Mouse (Mus musculus) heart, embryonic 12.5 days (tissue): ENCODE measurements at regions not wholly inside any gene's neighbourhood (a gene's known extent, or its start where the extent isn't known, plus 50 kb on each side); places are given as distances from the start of the nearest gene placed in this dataset.

Experiments used
- ATAC-seq: fragments of 200-750 bp; cut with Nextera tagmentation; 2 replicates; pipeline ENCODE4 v1.8.0; 2017; ENCODE audit warnings: moderate TSS enrichment, moderate library complexity; ENCODE audit not compliant: insufficient number of reproducible peaks, low FRiP score
- H3K27ac ChIP-seq: fragments of 300-500 bp; sonication (generic); 2 replicates; pipeline ENCODE4 v1.5.1; 2016; ENCODE audit warnings: mild to moderate bottlenecking, moderate library complexity; ENCODE audit not compliant: poor library complexity, severe bottlenecking
- H3K27me3 ChIP-seq: fragments of 300-500 bp; sonication (generic); replicated peaks from 2 replicates; pipeline ENCODE4 v1.6.1; 2016; ENCODE audit warnings: mild to moderate bottlenecking, moderate library complexity
- H3K36me3 ChIP-seq: fragments of 300-500 bp; sonication (generic); 2 replicates; pipeline ENCODE4 v1.6.1; 2016; ENCODE audit warnings: mild to moderate bottlenecking, moderate library complexity
- H3K4me1 ChIP-seq: fragments of 300-500 bp; sonication (generic); replicated peaks from 2 replicates; pipeline ENCODE4 v1.6.1; 2016; ENCODE audit warnings: mild to moderate bottlenecking
- H3K4me2 ChIP-seq: fragments of 300-500 bp; sonication (generic); 2 replicates; pipeline ENCODE4 v1.6.1; 2016; ENCODE audit warnings: mild to moderate bottlenecking, moderate library complexity
- H3K4me3 ChIP-seq: fragments of 300-500 bp; sonication (generic); 2 replicates; pipeline ENCODE4 v1.5.1; 2016; ENCODE audit warnings: mild to moderate bottlenecking
- H3K9ac ChIP-seq: fragments of 300-500 bp; sonication (generic); 2 replicates; pipeline ENCODE4 v1.6.1; 2016; ENCODE audit warnings: mild to moderate bottlenecking, moderate library complexity
- H3K9me3 ChIP-seq: fragments of 300-500 bp; sonication (generic); replicated peaks from 2 replicates; pipeline ENCODE4 v1.6.1; 2016; ENCODE audit warnings: mild to moderate bottlenecking, moderate library complexity
- WGBS: fragments of 180-500 bp; shearing (Covaris S2); methylation state at CpG from one replicate; pipeline ENCODE4 v1.1.7; 2016; 5-methylcytosine and 5-hydroxymethylcytosine counted together

DNA sequence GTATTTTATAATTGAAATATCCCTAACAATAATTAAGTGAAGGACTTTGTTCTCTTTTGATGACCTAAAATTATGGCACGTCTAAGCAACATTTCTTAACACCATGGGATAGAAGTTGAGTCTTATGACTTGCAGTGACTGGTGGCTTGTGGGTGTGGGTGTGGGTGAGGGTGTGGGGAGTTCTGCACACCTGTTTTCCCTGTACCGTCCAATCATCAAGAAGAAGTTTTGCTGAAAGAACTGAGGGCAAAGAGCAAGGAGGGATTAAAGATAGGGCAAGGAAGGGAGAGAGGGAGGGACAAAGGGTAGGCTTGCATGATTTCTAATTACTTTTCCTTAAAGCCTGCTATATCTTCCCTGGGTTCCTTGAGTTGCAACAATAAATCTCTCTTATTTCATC is 278.5 kb upstream of the Slc30a5 start:
- H3K9me3 ChIP-seq: no peaks in the 10 kb centered on the region
- no peaks in the 10 kb centered on the region for H3K4me1 ChIP-seq
- no peaks in the 10 kb centered on the region for H3K27me3 ChIP-seq
- H3K9ac ChIP-seq: no peak overlapping the region
- no peak for ATAC-seq
- H3K27ac ChIP-seq: no peak overlapping the region
- 75% methylated on average over 2 of the region's 2 CpGs for WGBS
- H3K4me2 ChIP-seq: no peak overlapping the region
- no peaks in the 10 kb centered on the region for H3K36me3 ChIP-seq
- no peak overlapping the region for H3K4me3 ChIP-seq

GRCm38 (mm10) chr13:101100621-101101020 is 267.4 kb upstream of the Slc30a5 start:
- H3K9me3 ChIP-seq: no peaks in the 10 kb centered on the region
- ATAC-seq: no peak
- 51% methylated on average over 3 of the region's 3 CpGs for WGBS

GRCm38 (mm10) chr13:101096856-101097255 is 263.6 kb upstream of the Slc30a5 start:
- H3K4me3 ChIP-seq: no peak overlapping the region
- H3K27ac ChIP-seq: no peak overlapping the region
- no peaks in the 10 kb centered on the region for H3K4me1 ChIP-seq
- WGBS: 87% methylated on average over 1 of the region's 1 CpGs
- no peak overlapping the region for H3K4me2 ChIP-seq
- no peaks in the 10 kb centered on the region for H3K27me3 ChIP-seq
- ATAC-seq: no peak
- H3K9me3 ChIP-seq: 0 out of 2 replicates have a peak, but pooled peaks cover 4% of the 10 kb centered on the region
- no peak overlapping the region for H3K9ac ChIP-seq
- no peaks in the 10 kb centered on the region for H3K36me3 ChIP-seq

More at GRCm38 (mm10) chr13:101100621-101101020, 267.4 kb upstream of the Slc30a5 start:
- no peak overlapping the region for H3K27ac ChIP-seq
- no peak overlapping the region for H3K9ac ChIP-seq
- H3K27me3 ChIP-seq: no peaks in the 10 kb centered on the region
- no peaks in the 10 kb centered on the region for H3K4me1 ChIP-seq
- no peaks in the 10 kb centered on the region for H3K36me3 ChIP-seq
- no peak overlapping the region for H3K4me3 ChIP-seq
- H3K4me2 ChIP-seq: no peak overlapping the region

DNA sequence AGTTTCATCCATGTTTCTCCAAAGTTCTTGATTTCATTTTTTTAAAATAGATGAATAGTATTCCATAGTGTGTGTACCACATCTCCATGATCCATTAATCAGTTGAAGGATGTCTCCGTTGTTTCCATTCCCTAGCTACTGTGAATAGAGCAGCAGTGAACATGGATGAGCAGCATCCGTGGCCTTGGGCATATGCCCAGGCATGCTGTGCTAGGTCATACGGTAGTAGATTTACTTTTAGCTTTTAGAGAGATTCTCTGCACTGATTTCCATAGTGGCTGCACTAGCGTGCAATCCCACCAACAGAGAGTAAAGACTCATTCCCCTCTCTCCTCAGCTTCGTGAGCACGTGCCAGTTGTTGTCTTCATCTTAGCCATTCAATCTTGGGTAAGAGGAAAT is 263.0 kb upstream of the Slc30a5 start:
- no peak for ATAC-seq

GRCm38 (mm10) chr13:101095057-101095831 is 262.0 kb upstream of the Slc30a5 start:
- Histone ChIP-seq H3K4me1 (no peaks in the 10 kb centered on the region), H3K9ac (no peak overlapping the region), H3K36me3 (no peaks in the 10 kb centered on the region), H3K27me3 (no peaks in the 10 kb centered on the region), H3K4me2 (no peak overlapping the region), H3K4me3 (no peak overlapping the region), H3K9me3 (0 out of 2 replicates have a peak, but pooled peaks cover 4% of the 10 kb centered on the region), H3K27ac (no peak overlapping the region)
- ATAC-seq: no peak
- WGBS: 76% methylated on average over 6 of the region's 6 CpGs

More for the DNA sequence above, 263.0 kb upstream of the Slc30a5 start:
- Histone ChIP-seq H3K4me1 (no peaks in the 10 kb centered on the region), H3K9ac (no peak overlapping the region), H3K36me3 (no peaks in the 10 kb centered on the region), H3K4me2 (no peak overlapping the region), H3K27me3 (no peaks in the 10 kb centered on the region), H3K27ac (no peak overlapping the region), H3K4me3 (no peak overlapping the region), H3K9me3 (0 out of 2 replicates have a peak, but pooled peaks cover 4% of the 10 kb centered on the region)
- 87% methylated on average over 6 of the region's 6 CpGs for WGBS

- 89% methylated on average over 10 of the region's 10 CpGs for WGBS
- Histone ChIP-seq H3K9ac (no peak overlapping the region), H3K9me3 (0 out of 2 replicates have a peak, but pooled peaks cover 4% of the 10 kb centered on the region), H3K4me3 (no peak overlapping the region), H3K4me1 (no peaks in the 10 kb centered on the region), H3K27me3 (no peaks in the 10 kb centered on the region), H3K27ac (no peak overlapping the region), H3K36me3 (no peaks in the 10 kb centered on the region), H3K4me2 (no peak overlapping the region)
- no peak for ATAC-seq
Observed at GRCm38 (mm10) chr13:101092743-101093131, 259.5 kb upstream of the Slc30a5 start.

DNA sequence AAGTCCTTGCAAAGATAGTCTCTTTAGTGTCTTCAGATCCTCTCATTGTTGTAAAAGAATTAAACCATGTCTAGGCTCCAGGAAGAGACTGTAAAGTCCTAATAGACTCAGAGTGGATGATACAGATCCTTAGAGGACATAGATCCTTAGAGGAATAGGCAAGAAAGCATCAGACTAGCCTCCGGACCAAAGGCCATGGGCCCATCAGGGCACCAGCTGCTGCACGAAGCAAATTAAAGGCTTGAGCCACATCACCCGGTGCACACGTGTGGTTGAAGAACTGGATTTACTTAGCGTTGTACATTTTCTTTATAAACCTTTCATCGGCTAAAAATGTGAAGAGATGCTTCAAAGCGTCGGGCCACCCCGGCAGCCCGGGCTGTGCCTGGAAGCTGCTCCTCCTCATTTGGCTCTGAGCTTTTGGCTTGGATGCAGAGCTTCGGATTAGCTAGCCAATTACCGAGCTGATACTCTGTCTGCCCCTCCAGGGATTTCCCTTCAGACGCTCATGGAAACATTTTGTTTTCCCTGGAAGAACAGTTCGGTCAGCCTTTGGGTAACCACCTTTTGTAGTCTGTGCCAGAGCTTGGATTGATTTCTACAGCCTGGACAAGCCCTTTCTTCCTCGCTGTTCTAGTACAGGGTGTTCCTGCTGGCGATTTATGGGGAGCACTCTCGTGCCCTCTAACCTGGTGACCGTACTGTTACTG is 259.0 kb upstream of the Slc30a5 start:
- no peak overlapping the region for H3K4me3 ChIP-seq
- H3K36me3 ChIP-seq: no peaks in the 10 kb centered on the region
- 0 out of 2 replicates have a peak, but pooled peaks cover 4% of the 10 kb centered on the region for H3K9me3 ChIP-seq
- WGBS: 77% methylated on average over 18 of the region's 18 CpGs
- H3K4me1 ChIP-seq: no peaks in the 10 kb centered on the region
- no peak overlapping the region for H3K9ac ChIP-seq
- H3K4me2 ChIP-seq: no peak overlapping the region
- H3K27ac ChIP-seq: no peak overlapping the region
- ATAC-seq: no peak
- H3K27me3 ChIP-seq: no peaks in the 10 kb centered on the region

DNA sequence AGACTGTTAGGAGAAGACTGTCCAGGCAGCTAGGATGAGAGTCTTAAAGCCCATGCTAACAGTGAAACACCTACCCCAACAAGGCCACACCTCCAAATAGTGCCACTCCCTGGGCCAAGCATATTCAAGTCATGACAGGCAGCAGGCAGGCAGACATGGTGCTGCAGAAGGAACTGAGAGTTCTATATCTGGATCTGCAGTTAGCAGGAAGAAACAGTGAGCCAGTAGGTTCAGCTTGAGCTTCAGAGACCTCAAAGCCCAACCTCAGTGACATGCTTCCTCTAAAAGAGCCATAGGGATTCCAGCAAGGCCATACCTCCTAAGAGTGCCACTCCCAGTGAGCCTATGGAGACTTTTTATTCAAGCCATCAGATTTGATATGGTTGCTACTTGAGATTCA is 252.0 kb upstream of the Slc30a5 start:
- no peaks in the 10 kb centered on the region for H3K9me3 ChIP-seq
- H3K4me1 ChIP-seq: no peaks in the 10 kb centered on the region
- no peak overlapping the region for H3K27ac ChIP-seq
- H3K9ac ChIP-seq: no peak overlapping the region
- H3K4me3 ChIP-seq: no peak overlapping the region
- ATAC-seq: no peak
- no peak overlapping the region for H3K4me2 ChIP-seq
- H3K36me3 ChIP-seq: no peaks in the 10 kb centered on the region
- no peaks in the 10 kb centered on the region for H3K27me3 ChIP-seq

DNA sequence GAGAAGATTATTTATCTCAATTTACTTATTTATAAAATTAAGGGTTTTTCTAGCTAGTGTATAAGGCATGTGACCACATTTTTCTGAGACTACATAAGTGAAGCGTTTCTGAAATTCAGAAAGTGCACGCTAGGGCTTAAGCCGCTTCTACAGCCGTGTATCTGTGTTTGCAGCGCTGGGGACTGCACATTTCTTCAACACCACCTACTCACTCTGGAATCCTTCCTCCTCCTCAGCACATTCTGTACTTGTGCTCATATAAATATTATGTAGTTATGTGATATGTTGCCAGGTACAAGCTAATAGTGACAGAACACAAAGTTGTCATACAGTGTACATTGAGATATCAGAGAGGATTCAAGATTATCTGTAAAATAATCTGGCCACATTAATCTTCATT is 251.0 kb upstream of the Slc30a5 start:
- ATAC-seq: no peak

GRCm38 (mm10) chr13:101083416-101083815 is 250.2 kb upstream of the Slc30a5 start:
- Histone ChIP-seq H3K4me3 (no peak overlapping the region), H3K4me2 (no peak overlapping the region), H3K9me3 (no peaks in the 10 kb centered on the region), H3K4me1 (0 out of 2 replicates have a peak, but pooled peaks cover 3% of the 10 kb centered on the region), H3K9ac (no peak overlapping the region), H3K36me3 (no peaks in the 10 kb centered on the region), H3K27ac (no peak overlapping the region), H3K27me3 (no peaks in the 10 kb centered on the region)
- no peak for ATAC-seq
- WGBS: 67% methylated on average over 1 of the region's 1 CpGs

More for the DNA sequence above, 251.0 kb upstream of the Slc30a5 start:
- Histone ChIP-seq H3K9me3 (no peaks in the 10 kb centered on the region), H3K9ac (no peak overlapping the region), H3K36me3 (no peaks in the 10 kb centered on the region), H3K27ac (no peak overlapping the region), H3K4me1 (0 out of 2 replicates have a peak, but pooled peaks cover 3% of the 10 kb centered on the region), H3K27me3 (no peaks in the 10 kb centered on the region), H3K4me3 (no peak overlapping the region), H3K4me2 (no peak overlapping the region)
- 93% methylated on average over 5 of the region's 5 CpGs for WGBS

DNA sequence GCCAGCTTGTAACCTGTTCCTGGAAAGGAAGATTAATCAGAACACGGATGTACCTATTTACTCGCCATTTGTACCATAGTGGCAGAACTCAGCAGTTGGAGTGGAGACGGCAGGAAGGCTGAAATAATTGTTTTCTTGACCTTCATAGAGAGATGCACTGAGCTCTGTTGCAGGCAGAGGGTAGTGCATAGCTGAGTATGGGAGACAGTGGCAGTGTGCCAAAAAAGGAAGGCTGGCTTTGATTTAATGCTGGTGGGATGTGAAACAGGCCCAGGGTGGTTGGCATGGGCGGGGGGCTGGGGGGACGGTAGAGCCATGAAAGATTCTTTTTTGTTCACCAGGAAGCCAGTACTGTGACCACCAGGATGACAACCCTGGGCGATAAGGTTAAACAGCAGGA is 235.3 kb upstream of the Slc30a5 start:
- Histone ChIP-seq H3K4me2 (no peak overlapping the region), H3K27me3 (no peaks in the 10 kb centered on the region), H3K36me3 (no peaks in the 10 kb centered on the region), H3K4me1 (no peaks in the 10 kb centered on the region), H3K9ac (no peak overlapping the region), H3K9me3 (no peaks in the 10 kb centered on the region), H3K4me3 (no peak overlapping the region), H3K27ac (no peak overlapping the region)
- no peak for ATAC-seq
- WGBS: 59% methylated on average over 6 of the region's 6 CpGs
